Mouse (Mus musculus) retina, postnatal 1 day (tissue): Measurements from ENCODE around the gene Tmem115.

Experiments
- DNase-seq: peaks from one replicate; pipeline ENCODE4 v3.0.0-alpha.2; 2012

The Tmem115 gene

DNA sequence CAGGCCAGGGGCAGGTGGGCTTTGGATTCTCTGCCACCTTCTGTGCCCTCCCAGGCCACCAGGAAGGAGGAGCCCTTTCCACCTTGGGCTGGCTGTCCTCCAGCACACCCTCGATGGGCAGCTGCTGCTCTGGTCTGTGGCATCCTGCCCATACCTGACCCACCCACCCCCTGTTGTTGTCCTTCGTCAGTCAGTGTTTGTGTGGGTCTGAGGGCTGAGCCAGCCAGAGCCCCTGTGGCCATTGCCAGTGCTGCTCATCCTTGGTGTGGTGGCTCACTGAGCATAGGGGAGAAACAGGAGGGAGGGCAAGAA, 11.4 kb upstream of the Tmem115 start:
- no peak for DNase-seq

- DNase-seq = peak; percentile 84
These were observed 7.3 kb upstream of the Tmem115 start for GRCm38 (mm10) chr9:107526198-107527026.

- no peak for DNase-seq
These were observed 860 bp downstream of the Tmem115 start for GRCm38 (mm10) chr9:107534408-107535202.

GRCm38 (mm10) chr9:107538231-107538630, 4.5 kb downstream of the Tmem115 start:
- DNase-seq = no peak

GRCm38 (mm10) chr9:107538711-107539110, 5.0 kb downstream of the Tmem115 start:
- DNase-seq = no peak

GRCm38 (mm10) chr9:107539940-107540339, 6.2 kb downstream of the Tmem115 start:
- DNase-seq = no peak

GRCm38 (mm10) chr9:107540420-107540819, 6.7 kb downstream of the Tmem115 start:
- DNase-seq = no peak

- DNase-seq = no peak
These were observed 7.3 kb downstream of the Tmem115 start for GRCm38 (mm10) chr9:107541005-107541404.

- DNase-seq = peak; percentile 96
These were observed 8.0 kb downstream of the Tmem115 start, which contains the start of the genes Cyb561d2 and Nprl2 for GRCm38 (mm10) chr9:107541474-107542351. Gene Cyb561d2 (minus strand): TSS chr9:107542193. Gene Nprl2 (plus strand): TSS chr9:107542226.

DNA sequence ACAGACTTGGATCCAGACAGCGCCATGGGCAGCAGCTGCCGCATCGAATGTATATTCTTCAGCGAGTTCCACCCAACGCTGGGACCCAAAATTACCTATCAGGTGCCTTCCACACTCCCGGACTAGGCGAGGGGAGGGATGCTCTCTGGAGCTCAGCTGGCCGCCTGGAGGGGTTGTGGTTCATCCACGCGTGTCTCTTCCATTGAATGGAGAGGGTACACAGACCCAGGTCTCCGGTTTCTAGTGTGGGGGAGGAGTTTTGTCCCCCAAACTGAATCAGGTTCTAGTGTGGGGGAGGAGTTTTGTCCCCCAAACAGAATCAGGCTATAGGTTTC, 8.6 kb downstream of the Tmem115 start:
- DNase-seq = no peak

- no peak for DNase-seq
These were observed 9.0 kb downstream of the Tmem115 start for GRCm38 (mm10) chr9:107542721-107543120.

DNA sequence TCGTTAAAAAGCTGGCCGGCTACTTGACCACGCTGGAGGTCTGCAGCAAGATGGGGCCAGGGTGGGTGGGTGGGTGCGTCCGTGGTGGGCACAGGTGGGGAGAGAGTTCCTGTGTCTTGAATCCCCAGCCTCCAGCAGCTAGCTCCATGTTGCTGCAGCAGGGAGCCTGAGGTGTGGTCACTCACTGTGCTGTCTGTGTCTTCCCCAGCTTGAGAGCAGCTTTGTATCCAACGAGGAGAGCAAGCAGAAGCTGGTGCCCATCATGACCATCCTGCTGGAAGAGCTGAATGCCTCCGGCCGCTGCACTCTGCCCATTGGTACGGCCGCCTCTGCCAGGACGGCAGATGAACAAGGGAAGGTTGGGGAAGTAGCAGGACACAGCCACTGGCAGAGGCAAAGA, 9.6 kb downstream of the Tmem115 start:
- no peak for DNase-seq

GRCm38 (mm10) chr9:107544196-107544700, 10.5 kb downstream of the Tmem115 start:
- no peak for DNase-seq

DNA sequence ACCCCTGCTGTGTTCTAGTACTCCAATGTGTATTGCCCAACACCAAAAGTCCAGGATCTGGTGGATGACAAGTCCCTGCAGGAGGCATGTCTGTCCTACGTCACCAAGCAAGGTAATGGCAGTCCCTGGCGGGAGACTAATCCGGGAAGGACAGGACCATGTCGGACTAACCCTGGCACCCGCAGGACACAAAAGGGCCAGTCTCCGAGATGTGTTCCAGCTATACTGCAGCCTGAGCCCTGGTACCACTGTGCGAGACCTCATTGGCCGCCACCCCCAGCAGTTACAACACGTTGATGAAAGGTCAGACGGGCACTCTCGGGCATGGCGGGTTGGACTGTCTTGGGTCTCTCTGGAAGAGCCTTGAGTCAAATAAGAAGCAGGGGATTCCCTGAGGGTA, 11.0 kb downstream of the Tmem115 start:
- no peak for DNase-seq

DNA sequence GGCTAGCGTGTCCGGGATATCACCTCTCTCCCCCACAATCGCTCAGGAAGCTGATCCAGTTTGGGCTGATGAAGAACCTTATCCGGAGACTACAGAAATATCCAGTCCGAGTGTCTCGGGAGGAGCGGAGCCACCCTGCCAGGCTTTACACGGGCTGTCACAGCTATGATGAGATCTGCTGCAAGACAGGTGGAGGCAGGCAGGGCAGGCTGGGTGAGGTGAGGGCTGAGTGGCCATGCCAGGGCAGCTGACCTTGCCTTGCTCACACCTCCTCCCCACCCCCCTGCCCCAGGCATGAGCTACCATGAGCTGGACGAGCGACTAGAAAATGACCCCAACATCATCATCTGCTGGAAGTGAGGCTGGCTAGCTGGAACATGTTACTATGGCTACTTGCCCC, 11.5 kb downstream of the Tmem115 start:
- DNase-seq = no peak

DNA sequence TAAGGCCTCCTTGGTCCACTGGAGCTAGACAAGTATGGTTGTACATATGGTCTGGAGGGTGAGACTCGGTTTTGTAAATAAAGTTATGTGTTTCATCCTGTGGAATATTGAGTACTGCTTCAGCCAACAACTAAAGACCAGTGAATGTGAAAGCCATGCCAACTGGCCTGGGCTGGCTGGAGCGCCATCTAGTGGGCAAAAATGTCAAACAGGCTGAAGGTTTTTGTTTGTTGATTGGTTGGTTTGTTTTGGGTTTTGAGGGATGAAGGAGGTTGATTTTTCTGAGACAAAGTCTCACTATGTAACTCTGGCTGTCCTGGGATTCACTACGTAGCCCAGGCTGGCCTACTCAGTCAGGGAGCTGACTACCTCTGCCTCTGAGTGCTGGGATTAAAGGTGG, 11.9 kb downstream of the Tmem115 start:
- DNase-seq = peak; percentile 82

GRCm38 (mm10) chr9:107547026-107547425, 13.3 kb downstream of the Tmem115 start, which contains the start of gene Zmynd10:
Gene Zmynd10 (plus strand): TSS chr9:107547298.
- peak; percentile 94 for DNase-seq

DNA sequence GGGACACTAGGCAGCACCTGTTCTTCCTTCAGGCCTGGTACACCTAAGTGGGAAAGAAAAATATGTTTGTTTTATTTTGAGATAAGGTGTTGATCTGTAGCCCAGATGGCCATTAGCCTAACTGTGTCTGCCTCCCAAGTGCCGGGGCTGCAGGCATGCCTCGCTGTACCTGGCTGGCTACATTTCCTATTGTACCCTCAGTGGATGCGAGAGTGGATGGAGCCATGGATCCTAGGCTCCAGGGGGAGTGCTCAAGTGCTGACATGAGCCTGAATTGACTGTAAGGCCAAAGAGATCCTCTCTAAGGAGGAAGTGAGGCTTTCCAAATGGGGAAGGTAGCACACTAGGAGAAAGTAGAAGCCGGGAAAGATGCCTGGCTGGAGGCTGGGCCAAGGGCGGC, 14.2 kb downstream of the Tmem115 start:
- DNase-seq = no peak

GRCm38 (mm10) chr9:107548820-107549219, 15.1 kb downstream of the Tmem115 start:
- DNase-seq = no peak

DNA sequence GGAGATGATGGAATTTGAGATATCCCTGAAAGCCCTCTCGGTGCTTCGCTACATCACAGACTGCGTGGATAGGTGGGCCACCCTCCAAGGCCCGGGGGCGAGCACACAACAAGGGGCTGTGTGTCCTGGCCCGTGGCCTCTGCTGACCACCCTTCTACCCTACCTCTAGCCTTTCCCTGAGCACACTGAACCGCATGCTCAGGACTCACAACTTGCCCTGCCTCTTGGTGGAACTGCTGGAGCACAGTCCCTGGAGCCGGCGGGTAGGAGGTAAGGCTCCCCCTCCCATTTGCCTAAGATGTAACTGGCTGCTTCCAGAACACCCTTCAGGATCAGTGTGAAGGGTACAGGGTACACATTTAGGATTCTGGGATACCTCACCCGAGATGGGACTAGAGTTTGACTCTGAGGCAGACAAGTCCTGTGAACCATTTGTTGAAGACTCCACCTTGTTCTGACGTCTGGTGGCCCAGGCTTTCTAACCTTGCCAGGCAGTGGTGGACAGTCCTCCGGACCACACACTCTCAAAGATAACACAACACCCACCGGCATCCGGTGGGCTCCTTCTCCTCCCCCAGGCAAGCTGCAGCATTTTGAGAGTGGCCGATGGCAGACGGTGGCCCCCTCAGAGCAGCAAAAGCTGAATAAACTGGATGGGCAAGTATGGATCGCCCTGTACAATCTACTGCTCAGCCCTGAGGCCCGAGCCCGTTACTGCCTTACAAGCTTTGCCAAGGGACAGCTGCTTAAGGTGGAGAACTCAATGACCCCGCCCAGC, 15.7 kb downstream of the Tmem115 start:
- DNase-seq = no peak

GRCm38 (mm10) chr9:107550491-107551116, 16.9 kb downstream of the Tmem115 start:
- no peak for DNase-seq
